Mouse (Mus musculus): Measurements from ENCODE around the gene Caap1. TPM values are rescaled to one million over a fixed set of nuclear protein-coding genes. Genes with fewer than 3 reads are reported as not detected.

Caap1 gene
- polyA plus RNA-seq, 1 experiment from 2014 or later: 19.6 TPM

- Histone ChIP-seq H3K4me2 (replicated peaks; ENCODE audit: low read depth, low read length) (no peak overlapping the region), H3K36me3 (ENCODE audit: control insufficient read depth, insufficient read depth, low read length) (peaks cover 16% of the 10 kb centered on the region), H3K4me1 (ENCODE audit: control insufficient read depth, insufficient read depth, low read length) (no peaks in the 10 kb centered on the region), H3K9ac (replicated peaks; ENCODE audit: low read depth, low read length) (no peak overlapping the region), H3K9me3 (ENCODE audit: control insufficient read depth, low read depth, low read length) (no peaks in the 10 kb centered on the region), H3K27me3 (ENCODE audit: control insufficient read depth, insufficient read depth, low read length) (no peaks in the 10 kb centered on the region), H3K4me3 (ENCODE audit: low read depth, low read length) (no peak overlapping the region), H3K27ac (ENCODE audit: low read length) (no peak overlapping the region)
- no peak for ATAC-seq (ENCODE audit: insufficient number of reproducible peaks, insufficient read depth, low FRiP score, low read depth)
- 94% methylated on average over 4 of the region's 4 CpGs for WGBS
Observed at GRCm38 (mm10) chr4:94572677-94573076, 16.1 kb upstream of the Caap1 start.

- no peak for ATAC-seq (ENCODE audit: insufficient number of reproducible peaks, insufficient read depth, low FRiP score, low read depth)
- Histone ChIP-seq H3K9me3 (ENCODE audit: control insufficient read depth, low read depth, low read length) (no peaks in the 10 kb centered on the region), H3K4me2 (replicated peaks; ENCODE audit: low read depth, low read length) (no peak overlapping the region), H3K36me3 (ENCODE audit: control insufficient read depth, insufficient read depth, low read length) (peaks cover 2% of the 10 kb centered on the region), H3K27ac (ENCODE audit: low read length) (no peak overlapping the region), H3K27me3 (ENCODE audit: control insufficient read depth, insufficient read depth, low read length) (no peaks in the 10 kb centered on the region), H3K9ac (replicated peaks; ENCODE audit: low read depth, low read length) (no peak overlapping the region), H3K4me3 (ENCODE audit: low read depth, low read length) (no peak overlapping the region), H3K4me1 (ENCODE audit: control insufficient read depth, insufficient read depth, low read length) (no peaks in the 10 kb centered on the region)
Observed at GRCm38 (mm10) chr4:94564297-94564696, 7.7 kb upstream of the Caap1 start.

- Histone ChIP-seq H3K9me3 (ENCODE audit: control insufficient read depth, low read depth, low read length) (no peaks in the 10 kb centered on the region), H3K27me3 (ENCODE audit: control insufficient read depth, insufficient read depth, low read length) (no peaks in the 10 kb centered on the region), H3K4me2 (replicated peaks; ENCODE audit: low read depth, low read length) (no peak overlapping the region), H3K27ac (ENCODE audit: low read length) (no peak overlapping the region), H3K9ac (replicated peaks; ENCODE audit: low read depth, low read length) (no peak overlapping the region), H3K4me3 (ENCODE audit: low read depth, low read length) (no peak overlapping the region), H3K4me1 (ENCODE audit: control insufficient read depth, insufficient read depth, low read length) (no peaks in the 10 kb centered on the region), H3K36me3 (ENCODE audit: control insufficient read depth, insufficient read depth, low read length) (no peaks in the 10 kb centered on the region)
- no peak for ATAC-seq (ENCODE audit: insufficient number of reproducible peaks, insufficient read depth, low FRiP score, low read depth)
- WGBS: 62% methylated on average over 7 of the region's 7 CpGs
Observed at GRCm38 (mm10) chr4:94561954-94562648, 5.5 kb upstream of the Caap1 start.

GRCm38 (mm10) chr4:94560316-94560715, 3.7 kb upstream of the Caap1 start:
- Histone ChIP-seq H3K4me3 (ENCODE audit: low read depth, low read length) (no peak overlapping the region), H3K9me3 (ENCODE audit: control insufficient read depth, low read depth, low read length) (no peaks in the 10 kb centered on the region), H3K27ac (ENCODE audit: low read length) (no peak overlapping the region), H3K4me2 (replicated peaks; ENCODE audit: low read depth, low read length) (no peak overlapping the region), H3K27me3 (ENCODE audit: control insufficient read depth, insufficient read depth, low read length) (no peaks in the 10 kb centered on the region), H3K9ac (replicated peaks; ENCODE audit: low read depth, low read length) (no peak overlapping the region), H3K4me1 (ENCODE audit: control insufficient read depth, insufficient read depth, low read length) (0 out of 2 replicates have a peak, but pooled peaks cover 6% of the 10 kb centered on the region), H3K36me3 (ENCODE audit: control insufficient read depth, insufficient read depth, low read length) (no peaks in the 10 kb centered on the region)
- WGBS: 59% methylated on average over 1 of the region's 1 CpGs
- ATAC-seq (ENCODE audit: insufficient number of reproducible peaks, insufficient read depth, low FRiP score, low read depth): no peak

DNA sequence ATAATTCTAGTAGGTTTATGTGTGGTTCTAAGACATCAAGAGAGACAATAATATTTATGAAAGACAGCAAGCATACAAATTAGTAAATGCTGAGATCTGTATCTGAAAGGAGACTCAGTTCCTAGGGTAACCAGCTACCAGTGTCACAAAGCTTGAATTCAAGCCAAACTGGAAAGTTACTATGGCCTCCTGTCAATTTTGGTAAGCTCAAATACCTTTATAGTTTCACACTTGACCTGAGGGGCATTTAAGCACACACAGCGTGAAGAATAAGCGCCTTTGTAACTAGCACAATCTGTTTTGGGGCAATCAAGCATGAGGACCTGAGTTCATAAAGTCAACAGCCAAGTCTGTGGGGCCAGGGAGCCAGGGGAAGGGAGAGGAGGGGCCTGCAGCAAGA, 2.7 kb upstream of the Caap1 start:
- 62% methylated on average over 2 of the region's 2 CpGs for WGBS
- Histone ChIP-seq H3K9me3 (ENCODE audit: control insufficient read depth, low read depth, low read length) (no peaks in the 10 kb centered on the region), H3K27ac (ENCODE audit: low read length) (no peak overlapping the region), H3K4me3 (ENCODE audit: low read depth, low read length) (no peak overlapping the region), H3K27me3 (ENCODE audit: control insufficient read depth, insufficient read depth, low read length) (no peaks in the 10 kb centered on the region), H3K36me3 (ENCODE audit: control insufficient read depth, insufficient read depth, low read length) (no peaks in the 10 kb centered on the region), H3K4me1 (ENCODE audit: control insufficient read depth, insufficient read depth, low read length) (0 out of 2 replicates have a peak, but pooled peaks cover 9% of the 10 kb centered on the region), H3K9ac (replicated peaks; ENCODE audit: low read depth, low read length) (no peak overlapping the region), H3K4me2 (replicated peaks; ENCODE audit: low read depth, low read length) (no peak overlapping the region)
- ATAC-seq (ENCODE audit: insufficient number of reproducible peaks, insufficient read depth, low FRiP score, low read depth): no peak

- H3K9me3 ChIP-seq (ENCODE audit: control insufficient read depth, low read depth, low read length): no peaks in the 10 kb centered on the region
- peak overlapping the region; percentile 87 for H3K4me3 ChIP-seq (ENCODE audit: low read depth, low read length)
- no peak overlapping the region for H3K27ac ChIP-seq (ENCODE audit: low read length)
- 0 out of 2 replicates have a peak overlapping the region, but pooled peaks have one; percentile 18 for H3K4me2 ChIP-seq (replicated peaks; ENCODE audit: low read depth, low read length)
- no peaks in the 10 kb centered on the region for H3K27me3 ChIP-seq (ENCODE audit: control insufficient read depth, insufficient read depth, low read length)
- no peaks in the 10 kb centered on the region for H3K36me3 ChIP-seq (ENCODE audit: control insufficient read depth, insufficient read depth, low read length)
- H3K4me1 ChIP-seq (ENCODE audit: control insufficient read depth, insufficient read depth, low read length): 0 out of 2 replicates have a peak, but pooled peaks cover 9% of the 10 kb centered on the region
- peak; percentile 7; the same call in 1 of the 2 replicates for ATAC-seq (ENCODE audit: insufficient number of reproducible peaks, insufficient read depth, low FRiP score, low read depth)
- WGBS: 69% methylated on average over 7 of the region's 7 CpGs
- H3K9ac ChIP-seq (replicated peaks; ENCODE audit: low read depth, low read length): no peak overlapping the region
Observed at GRCm38 (mm10) chr4:94557145-94557544, 549 bp upstream of the Caap1 start.

GRCm38 (mm10) chr4:94554955-94555494, 1.6 kb downstream of the Caap1 start:
- peaks cover 4% of the 10 kb centered on the region; the same call in 1 of the 2 replicates for H3K36me3 ChIP-seq (ENCODE audit: control insufficient read depth, insufficient read depth, low read length)
- H3K9me3 ChIP-seq (ENCODE audit: control insufficient read depth, low read depth, low read length): no peaks in the 10 kb centered on the region
- 0 out of 2 replicates have a peak, but pooled peaks cover 9% of the 10 kb centered on the region for H3K4me1 ChIP-seq (ENCODE audit: control insufficient read depth, insufficient read depth, low read length)
- H3K27ac ChIP-seq (ENCODE audit: low read length): no peak overlapping the region
- no peak for ATAC-seq (ENCODE audit: insufficient number of reproducible peaks, insufficient read depth, low FRiP score, low read depth)
- 0 out of 2 replicates have a peak overlapping the region, but pooled peaks have one; percentile 87 for H3K4me3 ChIP-seq (ENCODE audit: low read depth, low read length)
- no peak overlapping the region for H3K9ac ChIP-seq (replicated peaks; ENCODE audit: low read depth, low read length)
- no peak overlapping the region for H3K4me2 ChIP-seq (replicated peaks; ENCODE audit: low read depth, low read length)
- no peaks in the 10 kb centered on the region for H3K27me3 ChIP-seq (ENCODE audit: control insufficient read depth, insufficient read depth, low read length)
- 90% methylated on average over 5 of the region's 5 CpGs for WGBS

DNA sequence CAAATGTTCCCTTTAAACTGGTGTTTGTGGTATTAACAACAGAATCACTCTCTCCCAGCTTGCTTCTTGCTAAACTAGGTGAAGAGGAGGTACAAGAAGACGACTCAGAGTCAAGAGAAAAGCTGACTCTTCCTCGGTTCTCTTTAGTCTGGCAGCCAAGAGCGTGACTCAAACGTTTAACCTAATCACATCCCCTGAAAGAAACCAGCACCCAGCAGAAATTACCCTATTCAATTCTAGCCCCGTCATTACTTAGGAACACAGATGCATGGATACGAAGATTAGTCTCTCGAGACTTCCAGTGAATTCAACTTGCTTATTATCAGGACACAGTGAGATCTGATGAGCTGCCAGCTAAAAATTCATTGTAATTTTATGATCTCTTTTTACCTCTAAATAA, 12.3 kb downstream of the Caap1 start:
- peaks cover 8% of the 10 kb centered on the region; the same call in 1 of the 2 replicates for H3K36me3 ChIP-seq (ENCODE audit: control insufficient read depth, insufficient read depth, low read length)
- no peaks in the 10 kb centered on the region for H3K4me1 ChIP-seq (ENCODE audit: control insufficient read depth, insufficient read depth, low read length)
- no peak overlapping the region for H3K4me2 ChIP-seq (replicated peaks; ENCODE audit: low read depth, low read length)
- WGBS: 85% methylated on average over 7 of the region's 7 CpGs
- no peak overlapping the region for H3K4me3 ChIP-seq (ENCODE audit: low read depth, low read length)
- ATAC-seq (ENCODE audit: insufficient number of reproducible peaks, insufficient read depth, low FRiP score, low read depth): no peak
- no peak overlapping the region for H3K9ac ChIP-seq (replicated peaks; ENCODE audit: low read depth, low read length)
- no peaks in the 10 kb centered on the region for H3K9me3 ChIP-seq (ENCODE audit: control insufficient read depth, low read depth, low read length)
- H3K27me3 ChIP-seq (ENCODE audit: control insufficient read depth, insufficient read depth, low read length): no peaks in the 10 kb centered on the region
- H3K27ac ChIP-seq (ENCODE audit: low read length): no peak overlapping the region
